11 mouse cellular contexts compared by ENCODE assay signal in genomic region chr5:135404623-135405022, GRCm38 (mm10). TPM values are rescaled to one million over a fixed set of nuclear protein-coding genes. Genes with fewer than 3 reads are reported as not detected.
DNase-seq lines count a peak whose midpoint lies in the region; ATAC-seq and TF ChIP-seq lines count a peak whose summit lies in the region.
"Had no signal": no experiment of that assay in that cellular context is flagged by ENCODE, and none has a peak within 500 bp of the region (broad histone marks: within the 10 kb centered on the region; RNA-seq: fewer than 3 reads in every experiment).

No protein-coding gene starts in this region.

- peaks cover 9% of the 10 kb centered on the region for H3K36me3 ChIP-seq in heart, embryonic 10.5 days
- H3K36me3 ChIP-seq in forebrain, embryonic 12.5 days (replicated peaks) = peaks cover 10% of the 10 kb centered on the region
- H3K36me3 ChIP-seq in midbrain, embryonic 11.5 days (ENCODE audit: control insufficient read depth, insufficient read depth, low read length) = no peaks in the 10 kb centered on the region
- H3K36me3 ChIP-seq in liver, embryonic 11.5 days (ENCODE audit: control insufficient read depth, insufficient read depth, low read length) = no peaks in the 10 kb centered on the region

- DNase-seq in heart, postnatal 4 days = peak; percentile 31
- no peak for DNase-seq in heart, embryonic 10.5 days (ENCODE audit: low spot score)
- peak; percentile 61 to 79 for DNase-seq in layer of hippocampus, adult 2 months (ENCODE audit: low spot score in 2 of 2)
- peak; percentile 89 for DNase-seq in midbrain, embryonic 11.5 days (ENCODE audit: low spot score, missing footprints)
- DNase-seq in gastrocnemius, adult 8-10 months (ENCODE audit: low spot score in 2 of 2) = no peak
- no peak for DNase-seq in gastrocnemius, adult 2 months
- DNase-seq in liver, embryonic 11.5 days (ENCODE audit: low spot score) = no peak

- intact Hi-C loops in gastrocnemius, adult 2 months (cut with DNase I) = no loop called here

- ATAC-seq in forebrain, embryonic 12.5 days (ENCODE audit: low FRiP score) = peak; percentile 63; the same call in 1 of the 2 replicates
- peak; percentile 62; the same call in 1 of the 2 replicates for ATAC-seq in midbrain, embryonic 11.5 days (ENCODE audit: low FRiP score)
- ATAC-seq in liver, embryonic 11.5 days (replicated peaks; ENCODE audit: low FRiP score) = no peak

- H3K9ac ChIP-seq in forebrain, embryonic 12.5 days = no peak overlapping the region
- no peak overlapping the region for H3K9ac ChIP-seq in midbrain, embryonic 11.5 days (ENCODE audit: low read length)
- H3K9ac ChIP-seq in liver, embryonic 11.5 days (ENCODE audit: low read depth, low read length) = no peak overlapping the region

- H3K4me3 ChIP-seq in heart, embryonic 10.5 days = no peak overlapping the region
- no peak overlapping the region for H3K4me3 ChIP-seq in forebrain, embryonic 12.5 days (replicated peaks)
- H3K4me3 ChIP-seq in layer of hippocampus, adult 2 months = peak overlapping the region; percentile 39
- H3K4me3 ChIP-seq in midbrain, embryonic 11.5 days (ENCODE audit: low read depth, low read length) = no peak overlapping the region
- H3K4me3 ChIP-seq in gastrocnemius, adult 2 months = no peak overlapping the region
- H3K4me3 ChIP-seq in liver, embryonic 11.5 days (ENCODE audit: low read depth, low read length) = no peak overlapping the region
- H3K4me3 ChIP-seq: erythroblast, embryonic 14.5 days had no signal

- no peaks in the 10 kb centered on the region for H3K9me3 ChIP-seq in heart, embryonic 10.5 days
- H3K9me3 ChIP-seq in forebrain, embryonic 12.5 days = no peaks in the 10 kb centered on the region
- H3K9me3 ChIP-seq in midbrain, embryonic 11.5 days (ENCODE audit: control insufficient read depth, low read length) = no peaks in the 10 kb centered on the region; the same call in 1 of the 2 replicates
- H3K9me3 ChIP-seq in liver, embryonic 11.5 days (ENCODE audit: control insufficient read depth, low read length) = no peaks in the 10 kb centered on the region

- no peaks in the 10 kb centered on the region for H3K4me1 ChIP-seq in heart, embryonic 10.5 days
- peaks cover 3% of the 10 kb centered on the region; the same call in 1 of the 2 replicates for H3K4me1 ChIP-seq in forebrain, embryonic 12.5 days
- H3K4me1 ChIP-seq in midbrain, embryonic 11.5 days (ENCODE audit: control insufficient read depth, insufficient read depth, low read length) = no peaks in the 10 kb centered on the region
- H3K4me1 ChIP-seq in liver, embryonic 11.5 days (replicated peaks; ENCODE audit: control insufficient read depth, insufficient read depth, low read length) = no peaks in the 10 kb centered on the region

- no peaks in the 10 kb centered on the region for H3K27me3 ChIP-seq in heart, embryonic 10.5 days (ENCODE audit: insufficient read depth, poor library complexity, severe bottlenecking)
- no peaks in the 10 kb centered on the region for H3K27me3 ChIP-seq in forebrain, embryonic 12.5 days
- H3K27me3 ChIP-seq in midbrain, embryonic 11.5 days (ENCODE audit: control insufficient read depth, insufficient read depth, low read length) = no peaks in the 10 kb centered on the region
- no peaks in the 10 kb centered on the region for H3K27me3 ChIP-seq in liver, embryonic 11.5 days (replicated peaks; ENCODE audit: control insufficient read depth, insufficient read depth, low read length)
- H3K27me3 ChIP-seq: CH12.LX had no signal

- no peak overlapping the region; the same call in 1 of the 2 replicates for H3K4me2 ChIP-seq in forebrain, embryonic 12.5 days
- H3K4me2 ChIP-seq in midbrain, embryonic 11.5 days = no peak overlapping the region
- H3K4me2 ChIP-seq in liver, embryonic 11.5 days = no peak overlapping the region

- H3K27ac ChIP-seq in heart, embryonic 10.5 days = no peak overlapping the region
- no peak overlapping the region for H3K27ac ChIP-seq in forebrain, embryonic 12.5 days
- H3K27ac ChIP-seq in layer of hippocampus, adult 2 months = no peak overlapping the region
- H3K27ac ChIP-seq in midbrain, embryonic 11.5 days (ENCODE audit: low read depth, low read length) = no peak overlapping the region
- no peak overlapping the region for H3K27ac ChIP-seq in gastrocnemius, adult 2 months
- no peak overlapping the region for H3K27ac ChIP-seq in liver, embryonic 11.5 days (ENCODE audit: low read depth, low read length)

- WGBS in heart, embryonic 10.5 days = 35% methylated on average over 20 of the region's 20 CpGs
- 33% methylated on average over 20 of the region's 20 CpGs for WGBS in forebrain, embryonic 12.5 days
- 36% methylated on average over 20 of the region's 20 CpGs for WGBS in midbrain, embryonic 11.5 days
- WGBS in liver, embryonic 11.5 days = 42% methylated on average over 20 of the region's 20 CpGs

- no peak for TF ChIP-seq CTCF in layer of hippocampus, adult 2 months (conservative IDR thresholded peaks at IDR 0.05)
- TF ChIP-seq CTCF in gastrocnemius, adult 2 months (IDR thresholded peaks at IDR 0.05) = no peak

RNA-seq across cellular contexts. Expression of gene Pom121, which starts 10.3 kb away (rescaled TPM):
- 10 to 100 TPM; 31.9 to 32.1 TPM for total RNA-seq in heart, postnatal 4 days (2021)
- 11.1 and 17.2 TPM in 2 replicates for polyA plus RNA-seq in heart, embryonic 10.5 days (2016; fragmentation: Nextera tagmentation; extraction: Ambion mirVana)
- polyA plus RNA-seq in forebrain, embryonic 12.5 days (2016; fragmentation: Nextera tagmentation; extraction: Ambion mirVana) = 23.4 and 27.0 TPM in 2 replicates
- total RNA-seq in layer of hippocampus, adult 2 months (2021) = 10 to 100 TPM; 48.3 to 50.2 TPM
- 14.4 and 17.2 TPM in 2 replicates for polyA plus RNA-seq in midbrain, embryonic 11.5 days (2014; fragmentation: Nextera tagmentation; extraction: Ambion mirVana)
- total RNA-seq in gastrocnemius, adult 8-10 months (2022) = 10 to 100 TPM in 2 of 4 experiments, 1 to 10 TPM in 2; 8.9 to 11.0 (median 10.1) TPM
- 10 to 100 TPM; 11.0 to 12.3 TPM for total RNA-seq in gastrocnemius, adult 2 months (2021)
- 18.0 and 19.7 TPM in 2 replicates for polyA plus RNA-seq in liver, embryonic 11.5 days (2014; fragmentation: Nextera tagmentation; extraction: Ambion mirVana)

RNA-seq across cellular contexts. Expression of gene Nsun5, which starts 34.9 kb away (rescaled TPM):
- total RNA-seq in heart, postnatal 4 days (2021) = 10 to 100 TPM; 14.5 to 15.1 TPM
- polyA plus RNA-seq in heart, embryonic 10.5 days (2016; fragmentation: Nextera tagmentation; extraction: Ambion mirVana) = 27.2 and 33.5 TPM in 2 replicates
- 34.9 and 35.6 TPM in 2 replicates for polyA plus RNA-seq in forebrain, embryonic 12.5 days (2016; fragmentation: Nextera tagmentation; extraction: Ambion mirVana)
- total RNA-seq in layer of hippocampus, adult 2 months (2021) = 10 to 100 TPM; 21.7 to 30.1 TPM
- 29.6 and 30.0 TPM in 2 replicates for polyA plus RNA-seq in midbrain, embryonic 11.5 days (2014; fragmentation: Nextera tagmentation; extraction: Ambion mirVana)
- total RNA-seq in gastrocnemius, adult 8-10 months (2022) = 10 to 100 TPM in 1 of 4 experiments, 1 to 10 TPM in 3; 6.3 to 11.0 (median 8.0) TPM
- total RNA-seq in gastrocnemius, adult 2 months (2021) = 1 to 10 TPM; 7.8 to 9.2 TPM
- 32.7 and 42.2 TPM in 2 replicates for polyA plus RNA-seq in liver, embryonic 11.5 days (2014; fragmentation: Nextera tagmentation; extraction: Ambion mirVana)

RNA-seq across cellular contexts. Expression of gene Trim50, which starts 51.5 kb away (rescaled TPM):
- total RNA-seq in heart, postnatal 4 days (2021) = not detected
- not detected in 2 replicates for polyA plus RNA-seq in heart, embryonic 10.5 days (2016; fragmentation: Nextera tagmentation; extraction: Ambion mirVana)
- polyA plus RNA-seq in forebrain, embryonic 12.5 days (2016; fragmentation: Nextera tagmentation; extraction: Ambion mirVana) = not detected in 2 replicates
- total RNA-seq in layer of hippocampus, adult 2 months (2021) = not detected
- not detected in 2 replicates for polyA plus RNA-seq in midbrain, embryonic 11.5 days (2014; fragmentation: Nextera tagmentation; extraction: Ambion mirVana)
- total RNA-seq in gastrocnemius, adult 8-10 months (2022) = not detected
- not detected for total RNA-seq in gastrocnemius, adult 2 months (2021)
- polyA plus RNA-seq in liver, embryonic 11.5 days (2014; fragmentation: Nextera tagmentation; extraction: Ambion mirVana) = not detected in 2 replicates
- total RNA-seq: CH12.LX; neutrophil, adult 5-6 weeks had no signal
- polyA plus RNA-seq: erythroblast, embryonic 14.5 days had no signal

RNA-seq across cellular contexts. Expression of gene Fkbp6, which starts 54.8 kb away (rescaled TPM):
- under 1 TPM; 0.69 to 0.74 TPM for total RNA-seq in heart, postnatal 4 days (2021)
- polyA plus RNA-seq in heart, embryonic 10.5 days (2016; fragmentation: Nextera tagmentation; extraction: Ambion mirVana) = 0.15 and 0.21 TPM in 2 replicates
- polyA plus RNA-seq in forebrain, embryonic 12.5 days (2016; fragmentation: Nextera tagmentation; extraction: Ambion mirVana) = 0.17 TPM in 1 of 2 replicates, not detected in the other
- total RNA-seq in layer of hippocampus, adult 2 months (2021) = under 1 TPM; 0.47 to 0.51 TPM
- polyA plus RNA-seq in midbrain, embryonic 11.5 days (2014; fragmentation: Nextera tagmentation; extraction: Ambion mirVana) = 0.12 TPM in 1 of 2 replicates, not detected in the other
- not detected for total RNA-seq in gastrocnemius, adult 8-10 months (2022)
- total RNA-seq in gastrocnemius, adult 2 months (2021) = not detected
- 0.40 TPM in 1 of 2 replicates, not detected in the other for polyA plus RNA-seq in liver, embryonic 11.5 days (2014; fragmentation: Nextera tagmentation; extraction: Ambion mirVana)
- total RNA-seq: CH12.LX; neutrophil, adult 5-6 weeks had no signal
- polyA plus RNA-seq: erythroblast, embryonic 14.5 days had no signal

Comparison
In these comparisons a context has a peak if more than half of its experiments do, and no peak if none do; other contexts are left out.
1. DNase-seq: peak in heart, postnatal 4 days (single experiment), layer of hippocampus, adult 2 months (2 of 2) and midbrain, embryonic 11.5 days (single experiment); none in heart, embryonic 10.5 days (single experiment), gastrocnemius, adult 8-10 months (0 of 2), gastrocnemius, adult 2 months (single experiment) and liver, embryonic 11.5 days (single experiment).